Mouse (Mus musculus): Measurements from ENCODE around the gene Lrsam1.

The Lrsam1 gene

DNA sequence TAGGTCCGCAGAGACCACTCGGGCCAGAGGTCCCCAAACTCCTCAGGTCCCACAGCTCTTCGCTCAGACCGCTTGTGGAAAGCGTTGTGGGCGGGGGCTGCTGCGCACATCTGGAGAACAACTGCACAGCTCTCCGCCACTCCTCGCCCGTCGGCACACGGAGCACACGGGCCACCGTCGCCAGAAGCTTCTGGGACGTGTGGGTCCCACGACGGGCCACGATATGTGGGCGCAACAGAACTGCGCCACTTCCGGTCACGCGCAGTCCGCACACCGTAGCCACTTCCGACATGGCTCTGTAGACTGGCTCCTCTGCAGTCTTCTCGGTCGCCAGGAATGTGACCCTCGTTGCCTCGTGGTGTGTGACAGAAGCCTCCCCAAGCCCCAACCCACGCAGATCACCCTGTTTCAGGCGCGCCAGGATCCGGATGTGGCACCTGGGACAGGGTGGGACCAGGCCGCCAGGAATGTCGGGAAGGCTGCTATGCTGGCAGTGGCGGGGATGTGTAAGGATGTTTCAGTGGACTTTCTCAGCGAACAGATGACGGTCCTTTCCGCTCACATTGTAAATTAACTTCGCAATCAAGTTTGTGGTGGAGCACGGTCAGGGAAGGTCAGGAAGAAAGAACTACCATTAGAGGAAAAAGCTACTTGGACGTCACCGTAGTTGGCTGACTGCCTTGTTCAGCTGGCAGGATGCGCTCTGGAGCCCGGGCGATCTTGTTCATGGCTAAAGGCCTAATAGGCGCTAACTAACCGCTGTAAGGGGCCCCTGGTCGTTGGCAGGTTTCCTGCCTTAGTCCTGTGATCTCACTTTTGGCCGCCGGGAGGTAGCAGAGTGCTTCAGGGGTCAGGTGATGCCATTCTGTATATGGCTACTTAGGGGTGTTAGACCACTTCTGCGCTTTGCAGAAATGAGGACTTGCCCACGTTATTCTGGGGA, 5.5 kb upstream of the Lrsam1 start:
- peak; percentile 84 for DNase-seq (ENCODE audit: low read depth, low spot score)

GRCm38 (mm10) chr2:32966184-32966688, 4.8 kb upstream of the Lrsam1 start:
- no peak for DNase-seq (ENCODE audit: low read depth, low spot score)

GRCm38 (mm10) chr2:32965511-32966183, 4.2 kb upstream of the Lrsam1 start:
- no peak for DNase-seq (ENCODE audit: low read depth, low spot score)

DNA sequence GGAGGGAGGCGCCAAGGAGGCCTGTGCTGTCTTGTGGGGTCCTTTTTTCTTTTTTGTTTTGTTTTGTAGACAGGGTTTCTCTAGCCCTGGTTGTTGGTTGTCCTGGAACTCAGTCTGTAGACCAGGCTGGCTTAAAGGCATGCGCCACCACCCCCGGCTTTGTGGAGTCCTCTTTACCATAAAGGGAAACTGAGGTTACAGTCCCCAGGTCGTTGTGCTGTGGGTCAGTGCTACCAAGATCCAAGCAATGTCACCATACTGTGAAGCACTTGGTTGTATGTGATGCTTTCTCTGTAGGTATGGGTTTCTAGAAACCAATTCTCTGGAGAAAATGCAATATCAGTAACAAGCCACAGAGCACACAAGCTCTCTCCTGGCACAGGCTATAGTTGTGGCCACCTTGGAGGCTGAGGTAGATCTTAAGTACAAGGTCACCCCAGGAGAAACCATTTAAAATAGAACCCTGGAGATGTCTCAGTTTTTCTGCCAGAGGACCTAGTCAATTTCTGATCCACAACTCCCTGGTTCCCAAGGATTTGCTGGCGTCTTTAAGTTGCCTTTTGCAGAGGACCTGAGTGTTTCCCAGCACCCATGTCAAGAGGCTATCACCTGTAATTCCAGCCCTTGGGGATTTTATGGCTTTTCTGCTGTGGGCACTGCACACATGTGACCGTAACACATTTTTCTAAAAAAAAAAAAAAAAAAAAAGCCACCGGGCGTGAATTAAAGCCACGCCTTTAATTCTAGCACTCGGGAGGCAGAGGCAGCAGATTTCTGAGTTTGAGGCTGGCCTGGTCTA, 3.4 kb upstream of the Lrsam1 start:
- no peak for DNase-seq (ENCODE audit: low read depth, low spot score)

DNA sequence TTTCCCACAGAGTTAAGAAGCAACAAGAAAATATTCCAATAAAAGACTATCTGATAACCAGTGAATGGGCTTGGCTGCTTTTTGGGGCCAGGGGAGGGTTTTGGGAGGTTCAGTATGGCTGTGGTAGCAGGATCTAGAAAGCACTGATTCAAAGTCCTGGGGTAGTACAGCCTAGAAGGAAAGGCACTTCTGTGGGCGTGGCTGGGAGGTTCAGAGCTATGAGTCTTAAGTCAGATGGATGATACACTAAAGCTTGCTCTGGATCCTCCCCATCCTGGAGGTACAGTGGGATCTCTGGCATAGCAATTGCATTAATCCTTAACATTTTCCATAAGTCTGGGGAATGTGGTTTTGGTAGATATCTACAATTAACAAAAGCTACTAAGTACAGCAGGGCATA, 2.6 kb upstream of the Lrsam1 start:
- no peak for DNase-seq (ENCODE audit: low read depth, low spot score)

DNA sequence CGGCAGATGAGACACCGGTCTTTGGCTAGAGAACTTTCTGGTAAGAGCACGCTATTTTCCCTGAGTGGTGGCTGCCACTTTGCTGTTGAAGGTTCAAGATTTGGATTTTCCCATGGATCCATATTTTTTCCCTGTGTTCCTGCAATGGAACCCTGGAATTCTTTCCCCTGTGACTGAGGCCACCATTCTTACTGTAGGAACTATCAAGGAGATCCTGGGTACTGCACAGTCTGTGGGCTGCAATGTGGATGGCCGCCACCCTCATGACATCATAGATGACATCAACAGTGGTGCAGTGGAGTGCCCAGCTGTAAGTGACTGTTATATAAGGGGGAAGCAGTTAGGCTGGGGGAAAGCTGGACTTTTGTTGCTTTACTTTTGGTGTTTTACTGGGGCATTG, 2.1 kb upstream of the Lrsam1 start:
- no peak for DNase-seq (ENCODE audit: low read depth, low spot score)

GRCm38 (mm10) chr2:32962875-32963220, 1.4 kb upstream of the Lrsam1 start:
- no peak for DNase-seq (ENCODE audit: low read depth, low spot score)

DNA sequence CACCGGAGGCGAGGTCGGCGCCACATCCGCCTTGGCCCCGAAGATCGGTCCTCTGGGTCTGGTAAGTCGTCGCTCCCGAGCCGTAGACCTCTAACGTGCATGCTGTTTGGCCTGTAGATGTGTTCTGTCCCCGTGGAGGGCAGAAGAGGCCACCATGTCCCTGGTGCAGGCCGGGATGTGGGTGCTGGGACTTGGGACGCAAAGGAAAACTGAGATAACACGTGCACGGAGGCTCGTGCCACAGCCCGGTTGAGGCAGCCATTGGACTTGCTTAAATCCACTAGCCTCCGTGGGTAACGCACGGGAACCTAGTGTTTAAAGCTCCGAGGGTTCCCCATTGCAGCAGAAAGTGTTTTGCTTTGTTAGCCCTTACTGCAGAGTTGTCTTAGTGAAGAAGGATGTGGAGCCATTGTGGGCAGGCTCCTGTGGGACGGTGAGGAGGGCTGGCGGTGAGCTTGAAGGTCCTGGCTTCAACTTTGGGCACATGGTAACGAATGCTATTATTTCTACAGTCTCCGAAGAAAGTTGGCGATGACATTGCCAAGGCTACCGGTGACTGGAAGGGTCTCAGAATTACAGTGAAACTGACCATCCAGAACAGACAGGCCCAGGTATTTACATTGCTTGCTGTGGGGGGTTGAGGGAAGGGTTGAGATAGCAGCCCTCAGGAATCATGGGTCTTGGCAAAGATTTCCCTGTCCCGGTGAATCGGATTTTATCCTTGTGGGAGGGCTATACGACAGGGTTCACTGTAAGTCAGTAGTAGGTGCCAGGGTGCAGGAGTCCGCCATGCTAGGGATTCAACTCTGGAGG, 854 bp upstream of the Lrsam1 start:
- no peak for DNase-seq (ENCODE audit: low read depth, low spot score)

DNA sequence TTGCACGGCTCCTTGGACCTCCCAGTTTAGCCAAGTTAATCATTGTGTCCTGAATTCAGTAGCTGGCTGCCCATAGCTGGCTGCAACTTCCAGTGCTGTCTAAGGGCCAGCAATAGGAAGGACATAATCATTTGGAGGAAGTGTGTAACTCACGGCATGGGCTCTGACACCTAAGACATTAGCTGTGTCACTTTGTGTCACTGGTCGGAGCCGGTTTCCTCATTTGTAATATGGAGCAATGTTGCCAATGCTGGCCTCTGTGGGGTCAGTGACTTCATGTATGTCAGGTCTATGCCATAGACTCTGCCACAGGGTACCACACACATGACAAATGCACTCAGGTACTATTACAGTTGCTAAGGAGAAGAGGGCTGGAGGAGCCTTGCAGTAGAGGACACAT, 1.1 kb downstream of the Lrsam1 start:
- no peak for DNase-seq (ENCODE audit: low read depth, low spot score)

GRCm38 (mm10) chr2:32957344-32957743, 4.1 kb downstream of the Lrsam1 start:
- DNase-seq (ENCODE audit: low read depth, low spot score) = no peak

DNA sequence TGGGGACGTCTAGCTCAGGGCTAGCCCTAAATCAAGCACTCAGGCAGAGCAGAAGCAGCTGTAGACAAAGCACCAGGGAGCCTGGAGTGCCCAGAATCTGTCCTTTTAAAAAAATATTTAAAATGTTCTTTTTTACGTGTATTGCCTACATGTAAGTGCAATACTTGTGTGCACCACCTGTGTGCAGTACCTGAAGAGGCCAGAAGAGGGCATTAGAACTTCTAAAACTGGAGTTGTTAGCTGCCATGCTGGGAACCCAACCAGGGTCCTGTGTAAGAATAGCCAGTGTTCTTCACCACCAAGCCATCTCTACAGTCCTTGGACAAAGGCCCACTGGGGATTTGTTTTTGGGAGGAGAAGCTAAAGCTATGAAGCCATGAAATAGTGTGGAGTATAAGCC, 6.8 kb downstream of the Lrsam1 start:
- DNase-seq (ENCODE audit: low read depth, low spot score) = no peak

GRCm38 (mm10) chr2:32947454-32947853, 14.0 kb downstream of the Lrsam1 start:
- no peak for DNase-seq (ENCODE audit: low read depth, low spot score)

DNA sequence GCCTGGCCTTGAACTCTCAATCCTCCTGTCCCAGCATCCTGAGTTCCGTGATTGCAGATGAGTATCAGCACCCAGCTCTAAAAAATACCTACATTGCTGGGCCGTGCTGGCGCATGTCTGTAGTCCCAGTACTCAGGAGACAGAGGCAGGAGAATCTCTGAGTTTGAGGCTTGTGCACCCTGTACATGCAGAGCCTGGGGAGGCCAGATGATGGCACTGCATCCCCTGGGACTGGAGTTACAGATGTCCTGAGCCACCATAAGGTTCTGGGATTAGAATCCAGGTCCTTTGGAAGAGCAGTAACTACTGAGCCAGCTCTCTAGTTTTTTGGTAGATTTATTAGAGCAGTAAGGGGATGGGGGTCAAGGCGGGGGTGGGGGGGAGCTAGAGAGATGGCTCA, 20.9 kb downstream of the Lrsam1 start:
- DNase-seq (ENCODE audit: low read depth, low spot score) = no peak

DNA sequence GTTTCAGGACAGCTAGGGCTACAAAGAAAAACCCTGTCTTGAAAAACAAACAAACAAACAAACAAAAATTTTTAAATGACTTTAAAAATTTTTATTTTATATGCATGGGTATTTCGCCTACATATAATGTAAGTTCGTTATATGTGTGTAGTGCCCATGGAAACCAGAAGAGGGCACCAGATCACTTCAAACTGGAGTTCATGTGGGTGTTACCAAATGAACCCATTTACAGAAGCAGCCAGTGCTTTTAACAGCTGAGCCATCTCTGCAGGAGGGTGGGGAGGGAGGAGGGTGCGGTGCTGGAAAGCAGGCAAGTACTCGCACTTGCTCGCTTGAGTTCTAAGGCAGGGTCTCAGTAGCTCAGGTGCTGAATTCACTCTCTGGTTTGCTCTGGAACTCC, 22.0 kb downstream of the Lrsam1 start:
- no peak for DNase-seq (ENCODE audit: low read depth, low spot score)

- DNase-seq (ENCODE audit: low read depth, low spot score) = no peak
Observed at GRCm38 (mm10) chr2:32938741-32939140, 22.7 kb downstream of the Lrsam1 start.

DNA sequence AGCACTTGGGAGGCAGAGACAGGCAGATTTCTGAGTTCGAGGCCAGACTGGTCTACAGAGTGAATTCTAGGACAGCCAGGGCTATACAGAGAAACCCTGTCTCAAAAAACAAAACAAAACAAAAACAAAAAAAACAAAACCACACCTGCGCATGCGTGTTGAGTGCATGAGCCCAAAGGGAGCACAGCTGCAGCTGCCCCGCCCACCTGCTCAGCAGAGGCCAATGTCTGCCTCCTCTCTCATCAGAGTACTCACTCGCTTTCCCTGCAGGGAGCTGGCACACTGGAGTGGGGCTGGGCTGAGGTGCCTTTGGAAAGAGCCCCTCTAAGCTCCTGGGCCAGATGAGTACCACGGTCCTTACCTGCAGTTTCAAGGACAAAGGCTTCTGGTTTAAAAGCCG, 29.7 kb downstream of the Lrsam1 start:
- no peak for DNase-seq (ENCODE audit: low read depth, low spot score)

DNA sequence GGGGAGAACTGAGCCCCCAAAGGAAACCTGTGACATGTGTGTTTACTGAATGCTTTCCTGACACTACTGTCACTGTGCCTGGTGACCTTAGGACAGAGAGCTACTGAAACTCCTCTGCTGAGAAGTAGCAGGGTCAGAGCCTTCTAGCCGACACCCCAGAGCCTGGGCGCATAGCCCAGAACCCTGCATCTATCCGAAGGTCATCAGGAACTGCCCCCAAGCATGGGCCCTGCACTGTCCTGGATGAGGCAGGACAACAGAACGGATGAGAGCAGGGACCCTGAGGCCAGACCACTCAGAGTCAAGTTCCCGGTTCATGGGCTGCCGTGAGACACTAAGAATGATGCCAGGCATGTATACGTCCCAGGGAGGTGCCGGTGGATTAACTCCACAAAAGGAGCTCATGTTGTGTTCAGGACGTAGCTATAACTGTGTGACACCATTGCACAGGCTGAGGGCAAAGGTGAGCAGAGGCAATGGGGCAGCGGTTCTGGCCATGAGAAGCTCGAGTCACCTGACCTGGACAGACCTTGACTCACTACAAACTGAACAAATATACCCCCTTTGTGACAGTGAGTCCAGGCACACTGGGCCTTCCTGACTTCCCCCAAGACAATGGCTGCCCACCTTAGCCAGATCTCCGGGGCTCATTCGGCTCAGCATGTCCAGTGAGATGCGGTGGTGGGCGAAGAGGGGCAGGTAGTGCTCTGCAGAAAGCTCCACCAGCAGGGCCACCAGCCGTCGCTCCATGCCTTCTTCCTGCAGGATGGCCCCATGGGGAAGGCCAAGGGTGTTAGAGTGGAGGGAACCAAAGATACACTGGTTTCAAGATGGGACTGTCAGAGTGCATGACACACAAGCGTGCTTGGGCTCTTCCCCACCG, 32.2 kb downstream of the Lrsam1 start:
- DNase-seq (ENCODE audit: low read depth, low spot score) = no peak

DNA sequence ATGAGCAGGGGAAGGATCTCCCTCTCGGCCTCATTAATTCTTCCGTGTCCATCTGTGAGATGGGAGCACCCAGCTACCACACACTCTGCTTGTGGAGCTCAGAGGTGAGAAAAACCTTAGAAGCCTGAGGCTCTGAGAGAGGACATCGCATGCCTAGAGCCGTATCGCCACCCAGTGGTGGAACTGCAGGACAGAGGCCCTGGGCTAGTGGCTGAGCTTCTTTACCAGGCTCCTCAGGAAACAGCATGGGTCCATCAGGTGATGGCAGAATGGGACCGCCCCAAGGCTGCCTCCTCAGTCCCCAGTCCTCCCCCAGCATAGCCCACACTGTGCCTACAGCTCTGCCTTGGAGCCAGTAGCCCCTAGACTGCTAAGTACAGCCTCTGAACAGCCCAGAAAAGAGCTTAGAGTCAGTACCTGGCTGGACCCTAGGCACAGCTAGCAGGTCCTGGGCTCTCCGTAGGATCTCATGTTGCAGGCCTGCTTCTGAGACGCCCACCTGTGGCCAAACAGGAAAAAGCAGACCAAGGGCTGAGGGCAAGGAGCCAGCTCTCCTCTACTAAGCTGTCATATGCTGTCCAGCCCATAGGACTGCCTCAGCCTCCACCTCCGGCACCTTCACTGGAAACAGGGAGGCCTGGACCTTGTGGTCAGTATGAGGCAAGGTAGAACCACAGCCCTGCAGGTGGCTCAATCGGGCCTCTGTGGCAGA, 33.0 kb downstream of the Lrsam1 start:
- DNase-seq (ENCODE audit: low read depth, low spot score) = no peak

- DNase-seq (ENCODE audit: low read depth, low spot score) = no peak
Observed at GRCm38 (mm10) chr2:32927624-32928234, 33.7 kb downstream of the Lrsam1 start.

Measured in brain, embryonic 18.5 days (tissue).